Mouse (Mus musculus): ENCODE measurements at regions not wholly inside any gene's neighbourhood (a gene's known extent, or its start where the extent isn't known, plus 50 kb on each side); places are given as distances from the start of the nearest gene placed in this dataset.

DNA sequence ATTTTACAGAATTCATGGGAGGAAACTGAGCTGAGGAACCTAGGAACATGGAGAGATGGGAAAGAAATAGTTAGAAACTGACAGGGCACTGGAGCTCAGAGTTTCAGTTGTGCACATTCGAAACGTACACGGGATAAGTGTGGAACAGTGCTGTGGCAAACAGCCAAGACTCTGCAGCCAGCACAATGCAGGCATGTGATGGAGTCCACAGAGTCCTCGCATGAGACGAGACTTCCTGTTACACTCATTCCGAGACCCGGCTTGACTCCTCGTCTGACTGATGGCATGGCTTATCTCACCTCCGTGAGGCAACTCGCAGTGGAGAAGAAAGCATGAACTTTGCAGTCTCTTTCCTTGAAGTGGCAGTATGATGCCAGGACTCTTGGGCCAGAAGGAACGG, 617.0 kb upstream of the 3110018I06Rik start:
- no peak for DNase-seq
- peaks cover 2% of the 10 kb centered on the region; the same call in 1 of the 2 replicates for H3K4me1 ChIP-seq (ENCODE audit: control insufficient read depth, insufficient read depth, low read length)
- no peak overlapping the region for H3K27ac ChIP-seq (ENCODE audit: insufficient read depth, low read length)
- no peaks in the 10 kb centered on the region for H3K27me3 ChIP-seq (ENCODE audit: control insufficient read depth, insufficient read depth, low read length)
- no peak overlapping the region for H3K4me3 ChIP-seq (replicated peaks; ENCODE audit: insufficient read depth, low read depth, low read length)
- WGBS = 23% methylated on average over 11 of the region's 11 CpGs
- TF ChIP-seq CTCF (IDR thresholded peaks at IDR 0.05; ENCODE audit: borderline replicate concordance, insufficient read depth, low read depth, low read length) (no peak), POLR2A (IDR thresholded peaks at IDR 0.05; ENCODE audit: borderline replicate concordance, insufficient read depth, low read length) (no peak)

DNA sequence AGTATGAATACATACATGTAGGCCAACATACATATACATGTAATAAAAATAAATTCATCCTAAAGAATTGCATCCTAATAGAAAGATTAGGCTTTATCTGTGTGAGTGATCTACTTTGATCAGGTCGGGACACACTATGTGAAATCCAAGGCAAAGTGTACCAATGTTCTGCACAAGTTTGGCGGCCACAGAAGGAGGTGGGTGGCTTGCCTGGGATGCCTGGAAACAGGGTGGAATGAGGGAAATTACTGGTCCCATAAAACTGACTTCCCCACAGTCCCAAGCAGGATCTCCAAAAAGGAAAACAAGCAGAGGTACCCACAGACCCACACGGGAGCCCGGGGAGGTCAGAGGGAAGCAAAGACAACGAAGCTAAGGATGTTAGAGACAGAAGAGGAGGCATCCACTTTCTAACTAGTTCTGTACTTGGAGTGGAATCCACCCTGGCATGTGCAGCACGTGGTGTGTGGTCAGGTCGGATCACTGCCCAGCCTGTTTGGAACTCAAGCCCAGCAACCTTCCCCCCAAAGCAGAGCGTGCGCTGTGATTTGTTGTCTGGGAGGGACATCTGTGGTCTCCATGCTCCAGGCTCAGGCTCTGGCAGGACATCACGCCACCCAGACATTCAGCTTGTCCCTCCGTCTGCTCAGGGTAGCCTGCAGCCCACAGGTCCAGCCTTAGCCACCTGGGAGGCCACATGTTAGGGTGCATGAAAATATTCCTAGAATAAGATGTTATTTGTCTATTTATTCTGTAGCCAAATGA, 615.3 kb upstream of the 3110018I06Rik start:
- TF ChIP-seq POLR2A (IDR thresholded peaks at IDR 0.05; ENCODE audit: borderline replicate concordance, insufficient read depth, low read length) = no peak
- no peak for TF ChIP-seq CTCF (IDR thresholded peaks at IDR 0.05; ENCODE audit: borderline replicate concordance, insufficient read depth, low read depth, low read length)
- Histone ChIP-seq H3K4me1 (ENCODE audit: control insufficient read depth, insufficient read depth, low read length) (no peaks in the 10 kb centered on the region), H3K27me3 (ENCODE audit: control insufficient read depth, insufficient read depth, low read length) (no peaks in the 10 kb centered on the region), H3K4me3 (replicated peaks; ENCODE audit: insufficient read depth, low read depth, low read length) (no peak overlapping the region), H3K27ac (ENCODE audit: insufficient read depth, low read length) (no peak overlapping the region)
- DNase-seq = no peak
- WGBS = 55% methylated on average over 11 of the region's 11 CpGs

GRCm38 (mm10) chr12:106890319-106890718, 598.1 kb upstream of the 3110018I06Rik start:
- H3K27ac ChIP-seq (ENCODE audit: insufficient read depth, low read length) = no peak overlapping the region
- H3K4me1 ChIP-seq (ENCODE audit: control insufficient read depth, insufficient read depth, low read length) = no peaks in the 10 kb centered on the region
- H3K27me3 ChIP-seq (ENCODE audit: control insufficient read depth, insufficient read depth, low read length) = no peaks in the 10 kb centered on the region
- no peak for DNase-seq
- TF ChIP-seq POLR2A (IDR thresholded peaks at IDR 0.05; ENCODE audit: borderline replicate concordance, insufficient read depth, low read length) (no peak), CTCF (IDR thresholded peaks at IDR 0.05; ENCODE audit: borderline replicate concordance, insufficient read depth, low read depth, low read length) (no peak)
- WGBS = 86% methylated on average over 6 of the region's 6 CpGs
- H3K4me3 ChIP-seq (replicated peaks; ENCODE audit: insufficient read depth, low read depth, low read length) = no peak overlapping the region

DNA sequence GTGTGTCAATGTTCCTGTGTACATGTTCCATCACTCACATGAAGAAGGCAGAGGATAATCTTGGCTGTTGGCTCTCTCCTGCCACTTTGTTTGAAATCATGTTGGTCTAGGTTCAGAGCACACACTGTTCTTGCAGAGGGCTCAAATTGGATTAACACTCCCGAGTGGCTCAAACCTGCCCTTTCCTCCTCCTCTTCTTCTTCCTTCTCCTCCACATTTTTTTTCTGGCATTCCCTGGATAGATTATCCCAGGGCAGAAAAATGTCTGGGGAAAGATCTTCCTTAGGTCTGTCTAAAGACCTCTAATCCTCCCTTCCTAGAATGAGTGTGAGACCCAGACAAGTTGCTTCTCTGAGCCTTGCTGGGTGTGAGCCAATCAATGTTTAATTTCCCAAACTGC, 594.4 kb upstream of the 3110018I06Rik start:
- WGBS = 75% methylated on average over 1 of the region's 1 CpGs
- no peak overlapping the region for H3K4me3 ChIP-seq (replicated peaks; ENCODE audit: insufficient read depth, low read depth, low read length)
- no peaks in the 10 kb centered on the region for H3K27me3 ChIP-seq (ENCODE audit: control insufficient read depth, insufficient read depth, low read length)
- H3K27ac ChIP-seq (ENCODE audit: insufficient read depth, low read length) = no peak overlapping the region
- H3K4me1 ChIP-seq (ENCODE audit: control insufficient read depth, insufficient read depth, low read length) = no peaks in the 10 kb centered on the region
- TF ChIP-seq POLR2A (IDR thresholded peaks at IDR 0.05; ENCODE audit: borderline replicate concordance, insufficient read depth, low read length) (no peak), CTCF (IDR thresholded peaks at IDR 0.05; ENCODE audit: borderline replicate concordance, insufficient read depth, low read depth, low read length) (no peak)
- DNase-seq = no peak

- TF ChIP-seq POLR2A (IDR thresholded peaks at IDR 0.05; ENCODE audit: borderline replicate concordance, insufficient read depth, low read length) = no peak
- TF ChIP-seq CTCF (IDR thresholded peaks at IDR 0.05; ENCODE audit: borderline replicate concordance, insufficient read depth, low read depth, low read length) = no peak
- WGBS = 73% methylated on average over 5 of the region's 5 CpGs
Measured at GRCm38 (mm10) chr12:106904202-106904601, 584.2 kb upstream of the 3110018I06Rik start.

DNA sequence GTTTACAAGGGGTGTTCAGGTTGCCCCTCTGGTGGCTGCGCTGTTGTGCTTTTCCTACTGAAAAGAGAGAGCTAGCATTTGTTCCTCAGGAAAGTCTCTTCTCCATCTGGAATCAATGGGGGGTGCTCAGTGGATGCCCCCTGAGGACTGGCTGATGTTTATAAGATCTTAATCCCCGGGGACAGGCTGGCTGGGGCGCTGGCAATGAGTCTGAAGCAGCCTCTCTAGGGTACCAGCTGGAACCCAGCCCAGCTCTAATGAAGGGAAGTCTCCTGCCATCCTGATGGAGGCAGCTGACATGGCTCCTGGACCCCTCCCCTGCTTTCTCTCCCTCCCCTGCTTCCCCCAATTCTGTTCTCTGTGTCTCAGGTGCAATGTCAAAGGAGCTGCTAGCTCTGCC, 575.6 kb upstream of the 3110018I06Rik start:
- no peak for DNase-seq
- Histone ChIP-seq H3K4me1 (ENCODE audit: control insufficient read depth, insufficient read depth, low read length) (no peaks in the 10 kb centered on the region; the same call in 1 of the 2 replicates), H3K27ac (ENCODE audit: insufficient read depth, low read length) (no peak overlapping the region), H3K27me3 (ENCODE audit: control insufficient read depth, insufficient read depth, low read length) (no peaks in the 10 kb centered on the region; the same call in 1 of the 2 replicates), H3K4me3 (replicated peaks; ENCODE audit: insufficient read depth, low read depth, low read length) (no peak overlapping the region)
- no peak for TF ChIP-seq CTCF (IDR thresholded peaks at IDR 0.05; ENCODE audit: borderline replicate concordance, insufficient read depth, low read depth, low read length)
- no peak for TF ChIP-seq POLR2A (IDR thresholded peaks at IDR 0.05; ENCODE audit: borderline replicate concordance, insufficient read depth, low read length)
- WGBS = 32% methylated on average over 3 of the region's 3 CpGs

More at GRCm38 (mm10) chr12:106904202-106904601, 584.2 kb upstream of the 3110018I06Rik start:
- H3K4me1 ChIP-seq (ENCODE audit: control insufficient read depth, insufficient read depth, low read length) = peaks cover 5% of the 10 kb centered on the region; the same call in 1 of the 2 replicates
- no peak for DNase-seq
- H3K27ac ChIP-seq (ENCODE audit: insufficient read depth, low read length) = no peak overlapping the region
- H3K27me3 ChIP-seq (ENCODE audit: control insufficient read depth, insufficient read depth, low read length) = no peaks in the 10 kb centered on the region
- no peak overlapping the region for H3K4me3 ChIP-seq (replicated peaks; ENCODE audit: insufficient read depth, low read depth, low read length)

GRCm38 (mm10) chr12:106922571-106922991, 565.9 kb upstream of the 3110018I06Rik start:
- DNase-seq = no peak
- Histone ChIP-seq H3K27ac (ENCODE audit: insufficient read depth, low read length) (no peak overlapping the region), H3K4me1 (ENCODE audit: control insufficient read depth, insufficient read depth, low read length) (peaks cover 4% of the 10 kb centered on the region; the same call in 1 of the 2 replicates), H3K4me3 (replicated peaks; ENCODE audit: insufficient read depth, low read depth, low read length) (no peak overlapping the region), H3K27me3 (ENCODE audit: control insufficient read depth, insufficient read depth, low read length) (no peaks in the 10 kb centered on the region; the same call in 1 of the 2 replicates)
- TF ChIP-seq CTCF (IDR thresholded peaks at IDR 0.05; ENCODE audit: borderline replicate concordance, insufficient read depth, low read depth, low read length) (no peak), POLR2A (IDR thresholded peaks at IDR 0.05; ENCODE audit: borderline replicate concordance, insufficient read depth, low read length) (no peak)
- WGBS = 24% methylated on average over 12 of the region's 12 CpGs

DNA sequence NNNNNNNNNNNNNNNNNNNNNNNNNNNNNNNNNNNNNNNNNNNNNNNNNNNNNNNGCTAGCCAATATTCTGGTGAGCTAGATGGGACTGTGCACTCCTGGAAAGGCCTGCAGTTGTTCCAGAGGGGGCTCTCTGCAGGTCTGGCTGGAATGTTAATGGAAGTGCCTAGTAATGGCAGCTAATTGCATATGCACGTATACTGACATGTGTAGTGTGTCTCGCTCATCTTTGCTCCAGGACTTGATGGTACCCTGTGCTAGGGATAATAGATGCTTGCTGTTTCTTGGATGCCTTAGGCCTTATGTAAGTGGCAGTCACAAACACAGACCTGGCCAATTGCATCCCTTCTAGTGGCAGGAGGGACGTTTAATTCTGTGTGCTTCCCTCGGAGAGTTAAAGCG, 560.0 kb upstream of the 3110018I06Rik start:
- no peak for DNase-seq
- H3K27me3 ChIP-seq (ENCODE audit: control insufficient read depth, insufficient read depth, low read length) = no peaks in the 10 kb centered on the region
- no peak overlapping the region for H3K27ac ChIP-seq (ENCODE audit: insufficient read depth, low read length)
- no peak for TF ChIP-seq CTCF (IDR thresholded peaks at IDR 0.05; ENCODE audit: borderline replicate concordance, insufficient read depth, low read depth, low read length)
- no peak overlapping the region for H3K4me3 ChIP-seq (replicated peaks; ENCODE audit: insufficient read depth, low read depth, low read length)
- H3K4me1 ChIP-seq (ENCODE audit: control insufficient read depth, insufficient read depth, low read length) = no peaks in the 10 kb centered on the region
- WGBS = 75% methylated on average over 5 of the region's 5 CpGs

Measured in cerebellum, adult 2 months (tissue).